Mouse (Mus musculus) bone marrow, adult 2 months (tissue): ENCODE results near the gene Itprid1.

Experiments used
- CTCF ChIP-seq: fragments of 200-500 bp; IDR thresholded peaks from 2 replicates; pipeline ENCODE4 v1.5.1; 2011; ENCODE audit warnings: low read length, control low read depth; ENCODE audit not compliant: control insufficient read depth, insufficient read depth
- POLR2A ChIP-seq: fragments of 200-500 bp; IDR thresholded peaks from 2 replicates; pipeline ENCODE4 v1.6.1; 2011; ENCODE audit warnings: low read depth, mild to moderate bottlenecking, control low read depth, low read length, borderline replicate concordance; ENCODE audit not compliant: control insufficient read depth

DNA sequence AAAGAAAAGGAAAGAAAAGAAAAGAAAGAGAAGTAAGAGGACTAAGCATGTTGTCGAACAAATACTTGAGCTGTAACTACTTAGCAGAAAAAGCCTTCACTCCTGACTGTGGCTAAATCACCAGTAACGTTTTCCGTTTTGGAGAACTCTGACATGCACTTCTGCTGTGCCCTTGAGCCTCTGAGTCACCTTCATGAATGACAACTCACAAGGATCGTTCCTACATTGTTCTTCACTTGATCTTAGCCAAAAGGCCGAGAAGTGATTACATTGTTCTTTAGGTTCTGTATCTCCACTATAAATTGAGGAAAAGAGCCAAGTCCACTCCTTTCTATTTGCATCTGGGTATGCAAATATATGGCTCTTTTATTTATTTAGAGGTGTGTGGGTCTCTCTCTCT lies 19.8 kb upstream of the Itprid1 start:
- no peak for TF ChIP-seq POLR2A
- TF ChIP-seq CTCF: no peak
